In genomic region chr11:76495127-76496028, GRCm38 (mm10) we compare ENCODE assay signal across 7 mouse cellular contexts.
DNase-seq lines count a peak whose midpoint lies in the region; ATAC-seq and TF ChIP-seq lines count a peak whose summit lies in the region.

No protein-coding gene starts in this region.

- ATAC-seq in neural tube, embryonic 11.5 days (ENCODE audit: insufficient read depth, low FRiP score, low TSS enrichment) = peak; percentile 32
- no peak for ATAC-seq in embryonic facial prominence, embryonic 11.5 days (replicated peaks; ENCODE audit: insufficient number of reproducible peaks, low FRiP score, low TSS enrichment, low read depth)
- ATAC-seq in hindbrain, postnatal 0 days = peak; percentile 8; the same call in 1 of the 2 replicates
- ATAC-seq in midbrain, embryonic 11.5 days (ENCODE audit: low FRiP score) = peak; percentile 51

- H3K27ac ChIP-seq in neural tube, embryonic 11.5 days (ENCODE audit: low read depth, low read length) = peak overlapping the region; percentile 94
- H3K27ac ChIP-seq in embryonic facial prominence, embryonic 11.5 days (replicated peaks; ENCODE audit: low read depth, low read length) = peak overlapping the region; percentile 90; the same call in 1 of the 2 replicates
- peak overlapping the region; percentile 96 for H3K27ac ChIP-seq in hindbrain, postnatal 0 days
- no peak overlapping the region for H3K27ac ChIP-seq in midbrain, embryonic 11.5 days (ENCODE audit: low read depth, low read length)

- H3K4me2 ChIP-seq in neural tube, embryonic 11.5 days (ENCODE audit: low read depth) = peak overlapping the region; percentile 87
- H3K4me2 ChIP-seq in embryonic facial prominence, embryonic 11.5 days (ENCODE audit: low read depth, low read length) = peak overlapping the region; percentile 78
- peak overlapping the region; percentile 91 for H3K4me2 ChIP-seq in hindbrain, postnatal 0 days (ENCODE audit: low read depth, low read length)
- peak overlapping the region; percentile 94 for H3K4me2 ChIP-seq in midbrain, embryonic 11.5 days

- peak overlapping the region; percentile 90 for H3K9ac ChIP-seq in neural tube, embryonic 11.5 days (ENCODE audit: low read length)
- H3K9ac ChIP-seq in embryonic facial prominence, embryonic 11.5 days (replicated peaks; ENCODE audit: low read length) = peak overlapping the region; percentile 77
- H3K9ac ChIP-seq in hindbrain, postnatal 0 days (replicated peaks; ENCODE audit: low read length) = peak overlapping the region; percentile 89
- peak overlapping the region; percentile 88 for H3K9ac ChIP-seq in midbrain, embryonic 11.5 days (ENCODE audit: low read length)

- TF ChIP-seq CTCF in hindbrain, postnatal 0 days (IDR thresholded peaks at IDR 0.05; ENCODE audit: low read depth) = no peak

- peaks cover 14% of the 10 kb centered on the region for H3K4me1 ChIP-seq in neural tube, embryonic 11.5 days (ENCODE audit: control insufficient read depth, insufficient read depth, low read length)
- H3K4me1 ChIP-seq in embryonic facial prominence, embryonic 11.5 days (ENCODE audit: control insufficient read depth, insufficient read depth, low read length) = peaks cover 2% of the 10 kb centered on the region; the same call in 1 of the 2 replicates
- H3K4me1 ChIP-seq in hindbrain, postnatal 0 days (ENCODE audit: insufficient read depth, low read length) = peaks cover 34% of the 10 kb centered on the region
- peaks cover 20% of the 10 kb centered on the region for H3K4me1 ChIP-seq in midbrain, embryonic 11.5 days (ENCODE audit: control insufficient read depth, insufficient read depth, low read length)

- WGBS in neural tube, embryonic 11.5 days = 18% methylated on average over 19 of the region's 19 CpGs
- 20% methylated on average over 19 of the region's 19 CpGs for WGBS in embryonic facial prominence, embryonic 11.5 days
- 17% methylated on average over 19 of the region's 19 CpGs for WGBS in hindbrain, postnatal 0 days
- WGBS in midbrain, embryonic 11.5 days = 23% methylated on average over 19 of the region's 19 CpGs

- peak overlapping the region; percentile 62 for H3K4me3 ChIP-seq in neural tube, embryonic 11.5 days (ENCODE audit: low read depth, low read length)
- H3K4me3 ChIP-seq in embryonic facial prominence, embryonic 11.5 days (ENCODE audit: low read depth, low read length) = peak overlapping the region; percentile 53
- peak overlapping the region; percentile 60 for H3K4me3 ChIP-seq in hindbrain, postnatal 0 days (ENCODE audit: low read length)
- H3K4me3 ChIP-seq in midbrain, embryonic 11.5 days (ENCODE audit: low read depth, low read length) = peak overlapping the region; percentile 60

- no peaks in the 10 kb centered on the region for H3K27me3 ChIP-seq in neural tube, embryonic 11.5 days (ENCODE audit: control insufficient read depth, insufficient read depth, low read length)
- H3K27me3 ChIP-seq in embryonic facial prominence, embryonic 11.5 days (ENCODE audit: control insufficient read depth, insufficient read depth, low read length) = no peaks in the 10 kb centered on the region
- no peaks in the 10 kb centered on the region for H3K27me3 ChIP-seq in hindbrain, postnatal 0 days (ENCODE audit: insufficient read depth, low read length)
- no peaks in the 10 kb centered on the region; the same call in 1 of the 2 replicates for H3K27me3 ChIP-seq in midbrain, embryonic 11.5 days (ENCODE audit: control insufficient read depth, insufficient read depth, low read length)

- H3K36me3 ChIP-seq in neural tube, embryonic 11.5 days (ENCODE audit: control insufficient read depth, insufficient read depth, low read length) = no peaks in the 10 kb centered on the region
- no peaks in the 10 kb centered on the region for H3K36me3 ChIP-seq in embryonic facial prominence, embryonic 11.5 days (replicated peaks; ENCODE audit: control insufficient read depth, insufficient read depth, low read depth, low read length)
- no peaks in the 10 kb centered on the region for H3K36me3 ChIP-seq in hindbrain, postnatal 0 days (ENCODE audit: insufficient read depth, low read length)
- H3K36me3 ChIP-seq in midbrain, embryonic 11.5 days (ENCODE audit: control insufficient read depth, insufficient read depth, low read length) = no peaks in the 10 kb centered on the region

- H3K9me3 ChIP-seq in neural tube, embryonic 11.5 days (ENCODE audit: control insufficient read depth, low read length) = no peaks in the 10 kb centered on the region
- H3K9me3 ChIP-seq in embryonic facial prominence, embryonic 11.5 days (replicated peaks; ENCODE audit: control insufficient read depth, low read length) = no peaks in the 10 kb centered on the region
- no peaks in the 10 kb centered on the region for H3K9me3 ChIP-seq in hindbrain, postnatal 0 days (ENCODE audit: low read length)
- no peaks in the 10 kb centered on the region for H3K9me3 ChIP-seq in midbrain, embryonic 11.5 days (ENCODE audit: control insufficient read depth, low read length)

- DNase-seq in neural tube, embryonic 11.5 days (ENCODE audit: low spot score) = no peak
- DNase-seq in neural tube, embryonic 10.5 days (ENCODE audit: extremely low spot score, low spot score) = no peak
- no peak for DNase-seq in embryonic facial prominence, embryonic 11.5 days (ENCODE audit: low spot score)
- DNase-seq in hindbrain, postnatal 0 days (ENCODE audit: low spot score) = no peak
- DNase-seq in midbrain, embryonic 11.5 days (ENCODE audit: low spot score, missing footprints) = peak; percentile 89
- peak; percentile 32 for DNase-seq in yolk sac, embryonic 10.5 days (ENCODE audit: low spot score)
- DNase-seq in left cerebral cortex, adult 11 months (ENCODE audit: low spot score) = no peak

Comparison
In these comparisons a context has a peak if more than half of its experiments do, and no peak if none do; other contexts are left out.
1. DNase-seq: peak in midbrain, embryonic 11.5 days (single experiment) and yolk sac, embryonic 10.5 days (single experiment); none in neural tube, embryonic 11.5 days (single experiment), neural tube, embryonic 10.5 days (single experiment), embryonic facial prominence, embryonic 11.5 days (single experiment), hindbrain, postnatal 0 days (single experiment) and left cerebral cortex, adult 11 months (single experiment).
2. Peak in every context shown above with its lines, with median percentiles within 50 percentile points of each other: H3K4me2 ChIP-seq, H3K4me3 ChIP-seq and H3K9ac ChIP-seq.